Mouse (Mus musculus) cerebellum, adult 8-10 months (tissue): ENCODE data around the gene Vmn1r137.
"Not testable (repeated sequence)": the region's sequence is repeated elsewhere in the genome, so short reads cannot be mapped to it uniquely, and the experiment has no call there.

Source experiments
- DNase-seq: peaks from one replicate; pipeline ENCODE4 v3.0.0; 2022

The Vmn1r137 gene

DNA sequence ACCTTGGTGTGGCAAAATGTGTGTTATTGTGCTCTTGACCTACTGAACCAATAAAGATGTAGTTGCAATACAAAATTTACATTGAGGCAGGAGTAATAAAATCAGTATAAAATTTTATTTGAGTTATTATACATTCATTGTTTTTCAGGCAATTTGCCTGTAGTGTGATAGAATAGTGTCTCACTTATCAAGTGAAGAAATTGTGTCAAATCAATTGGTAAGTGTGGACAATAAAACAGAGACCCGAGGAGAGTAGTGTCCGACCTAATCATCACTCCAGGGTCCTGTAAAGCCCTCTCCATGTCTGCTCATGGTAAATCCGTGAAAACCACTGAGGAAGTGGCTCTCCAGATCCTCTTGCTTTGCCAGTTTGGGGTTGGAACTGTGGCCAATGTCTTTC lies at the start of gene Vmn1r137:
TSS of gene Vmn1r137 (plus strand) at position 301 of the 400 bp plus-strand sequence.
- DNase-seq: not testable (repeated sequence)

GRCm38 (mm10) chr7:22028797-22029196 lies 34.4 kb downstream of the Vmn1r137 start, which contains the start of gene Vmn1r138:
TSS of gene Vmn1r138 (minus strand) at chr7:22028897.
- DNase-seq: not testable (repeated sequence)
